Mouse (Mus musculus) CH12.LX (cell line): ENCODE measurements at regions not wholly inside any gene's neighbourhood (a gene's known extent, or its start where the extent isn't known, plus 50 kb on each side); places are given as distances from the start of the nearest gene placed in this dataset.

Source experiments
- DNase-seq: peaks from one replicate; pipeline ENCODE4 v3.0.0-alpha.2; 2013; ENCODE audit errors: extremely low read depth
- H3K27ac ChIP-seq: 2 replicates; pipeline ENCODE4 v1.5.1; 2012; ENCODE audit warnings: low read depth, mild to moderate bottlenecking, control low read depth, moderate library complexity; ENCODE audit not compliant: insufficient read depth
- H3K27me3 ChIP-seq: replicated peaks from 2 replicates; pipeline ENCODE3; 2012; ENCODE audit warnings: inconsistent platforms
- H3K36me3 ChIP-seq, 2 experiments: replicated peaks in 1 of 2; 2 replicates each; pipeline versions ENCODE3 to v1.6.1; 2012; ENCODE audit warnings: inconsistent platforms in 1 of 2, low read length in 1 of 2, mild to moderate bottlenecking in 1 of 2, mixed read lengths in 1 of 2, moderate library complexity in 1 of 2; ENCODE audit not compliant: control insufficient read depth in 1 of 2, insufficient read depth in 1 of 2
- H3K4me1 ChIP-seq, 2 experiments: 2 replicates each; pipeline ENCODE4 v1.6.1; 2012; ENCODE audit warnings: inconsistent platforms in 1 of 2, moderate library complexity in 1 of 2; ENCODE audit not compliant: insufficient read depth in 2 of 2, control insufficient read depth in 1 of 2
- H3K4me2 ChIP-seq: 2 replicates; pipeline ENCODE4 v1.6.1; 2012; ENCODE audit warnings: low read depth, mild to moderate bottlenecking, control low read depth; ENCODE audit not compliant: poor library complexity, insufficient read depth, severe bottlenecking
- H3K4me3 ChIP-seq, 3 experiments: fragments of 150-350 bp in 1 of 3; sonication (generic) in 1 of 3; replicated peaks in 1 of 3; 2 replicates each; pipeline versions ENCODE3 to v1.5.1; 2011 to 2012; ENCODE audit warnings: low read depth in 2 of 3, low read length in 2 of 3, mild to moderate bottlenecking in 2 of 3, moderate library complexity in 2 of 3, control low read depth in 1 of 3, improper control_type of control experiment in 1 of 3, inconsistent platforms in 1 of 3, mixed read lengths in 1 of 3; ENCODE audit not compliant: poor library complexity in 1 of 3
- H3K79me2 ChIP-seq: replicated peaks from 2 replicates; pipeline ENCODE4 v1.6.1; 2012; ENCODE audit warnings: mild to moderate bottlenecking, moderate library complexity; ENCODE audit not compliant: control insufficient read depth, poor library complexity, insufficient read depth, severe bottlenecking; ENCODE audit errors: extremely low read depth
- H3K9ac ChIP-seq: 2 replicates; pipeline ENCODE4 v1.6.1; 2012; ENCODE audit warnings: low read depth, mild to moderate bottlenecking, control low read depth, moderate library complexity; ENCODE audit not compliant: insufficient read depth
- H3K9me3 ChIP-seq: replicated peaks from 2 replicates; pipeline ENCODE3; 2012; ENCODE audit warnings: low read length, inconsistent platforms, mixed read lengths
- BHLHE40 ChIP-seq: IDR thresholded peaks from 2 replicates; pipeline ENCODE4 v1.6.1; 2011; ENCODE audit warnings: mild to moderate bottlenecking, low read depth, low read length, improper control_type of control experiment
- CHD2 ChIP-seq: IDR thresholded peaks from 2 replicates; pipeline ENCODE4 v1.6.1; 2011; ENCODE audit warnings: low read length, improper control_type of control experiment
- CTCF ChIP-seq, 2 experiments: IDR thresholded peaks in 1 of 2; conservative IDR thresholded peaks in 1 of 2; 2 replicates each; pipeline ENCODE4 v1.5.1; 2011 to 2012; ENCODE audit warnings: low read depth in 2 of 2, low read length in 2 of 2, improper control_type of control experiment in 1 of 2, inconsistent platforms in 1 of 2, mild to moderate bottlenecking in 1 of 2, moderate library complexity in 1 of 2
- E2F4 ChIP-seq: IDR thresholded peaks from 2 replicates; pipeline ENCODE4 v1.6.1; 2011; ENCODE audit warnings: low read depth, low read length, improper control_type of control experiment; ENCODE audit not compliant: insufficient replicate concordance
- IRF4 ChIP-seq: IDR thresholded peaks from 2 replicates; pipeline ENCODE4 v1.6.1; 2014; ENCODE audit warnings: low read depth, mild to moderate bottlenecking, inconsistent platforms, low read length, improper control_type of control experiment
- JUN ChIP-seq: IDR thresholded peaks from 2 replicates; pipeline ENCODE4 v1.6.1; 2011; ENCODE audit warnings: low read depth, mild to moderate bottlenecking, low read length, improper control_type of control experiment, moderate library complexity; ENCODE audit not compliant: insufficient read depth
- JUND ChIP-seq: conservative IDR thresholded peaks from 2 replicates; pipeline ENCODE4 v1.6.1; 2011; ENCODE audit warnings: low read depth, low read length, improper control_type of control experiment
- MXI1 ChIP-seq: IDR thresholded peaks from 2 replicates; pipeline ENCODE4 v1.6.1; 2011; ENCODE audit warnings: mild to moderate bottlenecking, low read depth, low read length, improper control_type of control experiment
- NRF1 ChIP-seq: IDR thresholded peaks from 2 replicates; pipeline ENCODE4 v1.6.1; 2014; ENCODE audit warnings: low read depth, mild to moderate bottlenecking, inconsistent platforms, low read length, improper control_type of control experiment, moderate library complexity
- PAX5 ChIP-seq: IDR thresholded peaks from 2 replicates; pipeline ENCODE4 v1.6.1; 2012; ENCODE audit warnings: low read length, inconsistent platforms, mixed read lengths
- POLR2AphosphoS2 ChIP-seq: IDR thresholded peaks from 2 replicates; pipeline ENCODE4 v1.6.1; 2011; ENCODE audit warnings: low read depth, low read length, improper control_type of control experiment
- RAD21 ChIP-seq: IDR thresholded peaks from 2 replicates; pipeline ENCODE4 v1.6.1; 2011; ENCODE audit warnings: low read depth, mild to moderate bottlenecking, low read length, improper control_type of control experiment, moderate library complexity
- SIN3A ChIP-seq: IDR thresholded peaks from 2 replicates; pipeline ENCODE4 v1.6.1; 2012; ENCODE audit warnings: low read length, improper control_type of control experiment, inconsistent platforms
- TBP ChIP-seq: conservative IDR thresholded peaks from 2 replicates; pipeline ENCODE4 v1.6.1; 2011; ENCODE audit warnings: low read depth, low read length, improper control_type of control experiment
- ZKSCAN1 ChIP-seq: IDR thresholded peaks from 2 replicates; pipeline ENCODE4 v1.6.1; 2012; ENCODE audit warnings: low read depth, inconsistent platforms, low read length, improper control_type of control experiment, borderline replicate concordance
- ZNF384 ChIP-seq: IDR thresholded peaks from 2 replicates; pipeline ENCODE4 v1.6.1; 2012; ENCODE audit warnings: low read depth, low read length, improper control_type of control experiment, inconsistent platforms
- dilution Hi-C: fragments of 300-500 bp; cut with MboI; formaldehyde crosslinking; loops from 2 replicates; pipeline ENCODE4 v1.14.3; 2020; ENCODE audit warnings: low sequenced_read_pairs; ENCODE audit not compliant: extremely low pct_unique_long_range_greater_than_20kb, extremely low pct_ligation_motif_present
- in situ Hi-C: fragments of 300-500 bp; cut with MboI; formaldehyde crosslinking; loops from 3 replicates; pipeline ENCODE4 v1.14.3; 2019; ENCODE audit warnings: low sequenced_read_pairs, low pct_ligation_motif_present, low pct_unique_long_range_greater_than_20kb, mixed read lengths

- Histone ChIP-seq H3K27me3 (no peaks in the 10 kb centered on the region), H3K79me2 (no peaks in the 10 kb centered on the region), H3K9me3 (peaks cover 46% of the 10 kb centered on the region), H3K9ac (no peak overlapping the region), H3K27ac (no peak overlapping the region), H3K4me1 (no peaks in the 10 kb centered on the region), H3K36me3 (no peaks in the 10 kb centered on the region), H3K4me3 (no peak overlapping the region), H3K4me2 (no peak overlapping the region)
- in situ Hi-C loops, result no loop called here
- DNase-seq, result no peak
- no peak for TF ChIP-seq PAX5
- TF ChIP-seq RAD21, result no peak
- no peak for TF ChIP-seq JUND
- TF ChIP-seq E2F4, result no peak
- TF ChIP-seq CTCF (conservative IDR thresholded peaks at IDR 0.05 in 1 of 2, IDR thresholded peaks at IDR 0.05 in 1 of 2; ENCODE audit: low read depth in 2 of 2, low read length in 2 of 2), result no peak
- TF ChIP-seq ZNF384, result no peak
- TF ChIP-seq IRF4, result no peak
- TF ChIP-seq BHLHE40, result no peak
- no peak for TF ChIP-seq MXI1
- no peak for TF ChIP-seq JUN
- TF ChIP-seq POLR2AphosphoS2, result no peak
- no peak for TF ChIP-seq NRF1
- TF ChIP-seq CHD2, result no peak
- TF ChIP-seq ZKSCAN1, result no peak
- TF ChIP-seq TBP, result no peak
- TF ChIP-seq SIN3A, result no peak
- dilution Hi-C loops, result no loop called here
These were observed 52.7 kb upstream of the Nbea start for GRCm38 (mm10) chr3:56236163-56236562.
